Mouse (Mus musculus) neural tube, embryonic 15.5 days (tissue): Measurements from ENCODE around the gene AL732309.1. TPM values are rescaled to one million over a fixed set of nuclear protein-coding genes. Genes with fewer than 3 reads are reported as not detected.
A peak's percentile ranks its signal among the peaks of the same experiment; 100 is the strongest.

Experiments used
- ATAC-seq: fragments of 200-750 bp; cut with Nextera tagmentation; 2 replicates; pipeline ENCODE4 v1.8.0; 2017; ENCODE audit warnings: mild to moderate bottlenecking, moderate TSS enrichment, moderate library complexity; ENCODE audit not compliant: low FRiP score
- H3K27ac ChIP-seq: fragments of 300-500 bp; sonication (generic); replicated peaks from 2 replicates; pipeline ENCODE4 v1.5.1; 2015; ENCODE audit warnings: mild to moderate bottlenecking, inconsistent platforms
- H3K27me3 ChIP-seq: fragments of 300-500 bp; sonication (generic); replicated peaks from 2 replicates; pipeline ENCODE4 v1.6.1; 2015; ENCODE audit warnings: inconsistent platforms
- H3K36me3 ChIP-seq: fragments of 300-500 bp; sonication (generic); 2 replicates; pipeline ENCODE4 v1.6.1; 2015; ENCODE audit warnings: inconsistent platforms
- H3K4me1 ChIP-seq: fragments of 300-500 bp; sonication (generic); 2 replicates; pipeline ENCODE4 v1.6.1; 2015; ENCODE audit warnings: inconsistent platforms
- H3K4me2 ChIP-seq: fragments of 300-500 bp; sonication (generic); 2 replicates; pipeline ENCODE4 v1.6.1; 2015; ENCODE audit warnings: inconsistent platforms, mild to moderate bottlenecking, moderate library complexity
- H3K4me3 ChIP-seq: fragments of 300-500 bp; sonication (generic); replicated peaks from 2 replicates; pipeline ENCODE4 v1.5.1; 2015; ENCODE audit warnings: mild to moderate bottlenecking, inconsistent platforms
- H3K9ac ChIP-seq: fragments of 300-500 bp; sonication (generic); replicated peaks from 2 replicates; pipeline ENCODE4 v1.6.1; 2015; ENCODE audit warnings: mild to moderate bottlenecking, inconsistent platforms
- H3K9me3 ChIP-seq: fragments of 300-500 bp; sonication (generic); replicated peaks from 2 replicates; pipeline ENCODE4 v1.6.1; 2016; ENCODE audit warnings: inconsistent platforms
- WGBS: fragments of 180-500 bp; shearing (Covaris S2); methylation state at CpG from one replicate; pipeline ENCODE4 v1.1.7; 2015; ENCODE audit warnings: mixed read lengths; 5-methylcytosine and 5-hydroxymethylcytosine counted together
- polyA plus RNA-seq: library from polyadenylated mRNA; unstranded; fragments of >200 nt; fragmentation: Nextera tagmentation; extraction: Ambion mirVana; gene quantifications from 2 replicates; pipeline ENCODE4 v1.2.1, GENCODE M21; 2015

Gene AL732309.1
- polyA plus RNA-seq, 1 experiment from 2014 or later, result 4.6 TPM

DNA sequence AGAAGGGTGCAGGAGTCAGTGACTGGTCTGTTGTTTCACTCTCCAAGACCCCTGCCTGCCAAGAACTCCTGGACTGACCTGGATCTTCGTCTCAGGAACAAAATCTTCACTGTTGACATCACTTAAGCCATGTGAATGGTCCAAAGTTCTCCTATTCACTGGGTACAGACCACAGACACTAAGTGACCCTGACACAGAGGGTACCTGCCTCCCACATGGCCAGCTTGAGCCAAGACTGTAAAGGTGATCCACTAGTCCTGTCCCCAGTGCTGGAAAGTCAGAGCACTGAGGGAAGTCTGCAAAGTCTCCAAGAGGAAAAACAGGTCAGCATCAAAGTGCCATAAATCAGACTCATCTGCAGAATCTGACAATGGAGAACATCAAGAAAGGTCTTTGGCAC, 39.1 kb downstream of the AL732309.1 start:
- peaks cover 43% of the 10 kb centered on the region for H3K4me1 ChIP-seq
- H3K9ac ChIP-seq, result no peak overlapping the region
- H3K27me3 ChIP-seq, result no peaks in the 10 kb centered on the region
- peaks cover 63% of the 10 kb centered on the region for H3K36me3 ChIP-seq
- no peak overlapping the region for H3K27ac ChIP-seq
- no peak overlapping the region for H3K4me3 ChIP-seq
- H3K4me2 ChIP-seq, result no peak overlapping the region
- no peak for ATAC-seq
- 92% methylated on average over 1 of the region's 1 CpGs for WGBS
- no peaks in the 10 kb centered on the region for H3K9me3 ChIP-seq

GRCm38 (mm10) chr2:25203631-25204214, 42.9 kb downstream of the AL732309.1 start:
- no peak for ATAC-seq

GRCm38 (mm10) chr2:25200631-25201030, 46.0 kb downstream of the AL732309.1 start:
- Histone ChIP-seq H3K36me3 (peaks cover 67% of the 10 kb centered on the region), H3K27ac (no peak overlapping the region), H3K27me3 (peaks cover 23% of the 10 kb centered on the region), H3K4me2 (no peak overlapping the region), H3K4me1 (peaks cover 4% of the 10 kb centered on the region; the same call in 1 of the 2 replicates), H3K9ac (no peak overlapping the region), H3K9me3 (no peaks in the 10 kb centered on the region), H3K4me3 (no peak overlapping the region)
- ATAC-seq, result no peak
- 94% methylated on average over 2 of the region's 2 CpGs for WGBS

More at GRCm38 (mm10) chr2:25203631-25204214, 42.9 kb downstream of the AL732309.1 start:
- Histone ChIP-seq H3K4me1 (peaks cover 20% of the 10 kb centered on the region), H3K27me3 (no peaks in the 10 kb centered on the region), H3K4me2 (no peak overlapping the region), H3K9me3 (no peaks in the 10 kb centered on the region), H3K36me3 (peaks cover 94% of the 10 kb centered on the region), H3K4me3 (no peak overlapping the region), H3K9ac (no peak overlapping the region), H3K27ac (no peak overlapping the region)
- WGBS, result 65% methylated on average over 4 of the region's 4 CpGs

GRCm38 (mm10) chr2:25197946-25198345, 48.7 kb downstream of the AL732309.1 start:
- no peak overlapping the region for H3K4me3 ChIP-seq
- no peak overlapping the region for H3K27ac ChIP-seq
- peaks cover 11% of the 10 kb centered on the region for H3K4me1 ChIP-seq
- no peak overlapping the region for H3K4me2 ChIP-seq
- ATAC-seq, result no peak
- no peaks in the 10 kb centered on the region for H3K9me3 ChIP-seq
- peaks cover 40% of the 10 kb centered on the region for H3K36me3 ChIP-seq
- peaks cover 38% of the 10 kb centered on the region for H3K27me3 ChIP-seq
- H3K9ac ChIP-seq, result no peak overlapping the region

DNA sequence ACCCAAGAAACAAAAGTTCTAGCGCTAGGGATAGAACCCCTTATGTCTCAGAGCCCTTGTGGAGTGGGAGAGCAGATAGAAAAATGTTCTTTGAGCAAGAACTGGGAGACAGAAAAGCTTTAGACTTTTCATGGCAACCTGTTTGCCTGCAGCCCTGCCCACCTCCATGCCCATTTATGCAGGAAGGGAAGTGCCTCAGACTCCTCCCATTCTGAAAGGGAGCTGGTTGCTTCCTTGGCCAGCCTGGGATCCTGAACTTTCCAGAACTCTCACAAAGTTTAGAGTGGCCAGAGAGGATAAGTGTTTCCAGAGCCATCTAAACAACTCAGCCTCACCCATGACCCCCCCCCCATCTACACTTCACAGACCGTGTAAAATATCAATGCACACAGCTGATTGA, 49.5 kb downstream of the AL732309.1 start:
- H3K4me1 ChIP-seq, result peaks cover 13% of the 10 kb centered on the region
- H3K9ac ChIP-seq, result no peak overlapping the region
- peaks cover 32% of the 10 kb centered on the region for H3K36me3 ChIP-seq
- no peak overlapping the region for H3K4me2 ChIP-seq
- no peak overlapping the region for H3K4me3 ChIP-seq
- no peak for ATAC-seq
- H3K27me3 ChIP-seq, result peaks cover 38% of the 10 kb centered on the region
- H3K27ac ChIP-seq, result no peak overlapping the region
- WGBS, result 25% methylated on average over 2 of the region's 2 CpGs
- H3K9me3 ChIP-seq, result no peaks in the 10 kb centered on the region

GRCm38 (mm10) chr2:25196172-25196954, 50.3 kb downstream of the AL732309.1 start, which contains the start of gene Tor4a:
Gene Tor4a, minus strand, starts transcription at chr2:25196886.
- Histone ChIP-seq H3K27ac (no peak within 1 kb of the TSS), H3K4me3 (0 out of 2 replicates have a peak within 1 kb of the TSS, but pooled peaks have one; percentile 7)
- 10% methylated on average over 8 of the region's 8 CpGs for WGBS

GRCm38 (mm10) chr2:25195211-25196156, 51.2 kb downstream of the AL732309.1 start:
- no peak for ATAC-seq
- 24% methylated on average over 55 of the region's 55 CpGs for WGBS
- peaks cover 15% of the 10 kb centered on the region for H3K36me3 ChIP-seq
- H3K9me3 ChIP-seq, result no peaks in the 10 kb centered on the region
- H3K9ac ChIP-seq, result no peak overlapping the region
- H3K27me3 ChIP-seq, result peaks cover 38% of the 10 kb centered on the region
- 0 out of 2 replicates have a peak overlapping the region, but pooled peaks have one; percentile 7 for H3K4me3 ChIP-seq
- no peak overlapping the region for H3K27ac ChIP-seq
- H3K4me2 ChIP-seq, result peak overlapping the region; percentile 35
- peaks cover 13% of the 10 kb centered on the region for H3K4me1 ChIP-seq

More at GRCm38 (mm10) chr2:25196172-25196954, 50.3 kb downstream of the AL732309.1 start, which contains the start of gene Tor4a:
- peaks cover 38% of the 10 kb centered on the region for H3K27me3 ChIP-seq
- no peak within 1 kb of the TSS for H3K9ac ChIP-seq
- H3K4me1 ChIP-seq, result peaks cover 13% of the 10 kb centered on the region
- no peaks in the 10 kb centered on the region for H3K9me3 ChIP-seq
- ATAC-seq, result no peak
- H3K4me2 ChIP-seq, result peak within 1 kb of the TSS; percentile 35
- peaks cover 24% of the 10 kb centered on the region for H3K36me3 ChIP-seq

Other genes starting within 250 kb of the AL732309.1 start
- 149 and 173 TPM in 2 replicates for gene Nsmf, start 192.5 kb downstream of the AL732309.1 start, polyA plus RNA-seq
- 0.43 TPM in 1 of 2 replicates, not detected in the other for gene Entpd8, start 166.6 kb downstream of the AL732309.1 start, polyA plus RNA-seq
- gene Noxa1, start 151.7 kb downstream of the AL732309.1 start, polyA plus RNA-seq, result 0.52 TPM in 1 of 2 replicates, not detected in the other
- 15.0 and 16.8 TPM in 2 replicates for gene Nrarp, start 66.1 kb downstream of the AL732309.1 start, polyA plus RNA-seq
- 1.6 and 5.9 TPM in 2 replicates for gene Tor4a, start 50.0 kb downstream of the AL732309.1 start, polyA plus RNA-seq
- 101 and 105 TPM in 2 replicates for gene Nelfb, start 35.4 kb downstream of the AL732309.1 start, polyA plus RNA-seq
- not detected in 2 replicates for gene Stpg3, start 32.2 kb downstream of the AL732309.1 start, polyA plus RNA-seq
- not detected in 2 replicates for gene Fam166a, start 28.1 kb downstream of the AL732309.1 start, polyA plus RNA-seq
- 462 and 502 TPM in 2 replicates for gene Tubb4b, start 22.2 kb downstream of the AL732309.1 start, polyA plus RNA-seq
- gene Slc34a3, start 12.5 kb downstream of the AL732309.1 start, polyA plus RNA-seq, result not detected in 2 replicates
- gene Rnf224, start 10.1 kb downstream of the AL732309.1 start, polyA plus RNA-seq, result not detected in 2 replicates
- 158 and 190 TPM in 2 replicates for gene Rnf208, start 4.6 kb downstream of the AL732309.1 start, polyA plus RNA-seq
- gene Cysrt1, start 4.4 kb downstream of the AL732309.1 start, polyA plus RNA-seq, result 0.36 and 0.47 TPM in 2 replicates
- gene Tmem203, start 8.6 kb upstream of the AL732309.1 start, polyA plus RNA-seq, result 17.5 and 17.7 TPM in 2 replicates
- 14.8 and 16.3 TPM in 2 replicates for gene Tprn, start 15.8 kb upstream of the AL732309.1 start, polyA plus RNA-seq
- 177 and 183 TPM in 2 replicates for gene Ssna1, start 25.6 kb upstream of the AL732309.1 start, polyA plus RNA-seq
- gene Anapc2, start 25.6 kb upstream of the AL732309.1 start, polyA plus RNA-seq, result 125 and 129 TPM in 2 replicates
- gene Tmem210, start 41.3 kb upstream of the AL732309.1 start, polyA plus RNA-seq, result not detected in 2 replicates
- gene Lrrc26, start 43.1 kb upstream of the AL732309.1 start, polyA plus RNA-seq, result 0.22 and 0.26 TPM in 2 replicates
- 58.0 and 68.4 TPM in 2 replicates for gene Grin1, start 72.3 kb upstream of the AL732309.1 start, polyA plus RNA-seq
- 43.5 and 46.6 TPM in 2 replicates for gene Man1b1, start 85.5 kb upstream of the AL732309.1 start, polyA plus RNA-seq
- gene Dpp7, start 109.5 kb upstream of the AL732309.1 start, polyA plus RNA-seq, result 24.2 and 27.3 TPM in 2 replicates
- 8.5 and 14.0 TPM in 2 replicates for gene Uap1l1, start 118.8 kb upstream of the AL732309.1 start, polyA plus RNA-seq
- gene Sapcd2, start 125.5 kb upstream of the AL732309.1 start, polyA plus RNA-seq, result 10.6 and 16.3 TPM in 2 replicates
- 9.6 TPM in 2 replicates for gene Entpd2, start 149.0 kb upstream of the AL732309.1 start, polyA plus RNA-seq
- gene Npdc1, start 152.5 kb upstream of the AL732309.1 start, polyA plus RNA-seq, result 398 and 483 TPM in 2 replicates
- gene Fut7, start 176.4 kb upstream of the AL732309.1 start, polyA plus RNA-seq, result 0.13 and 0.38 TPM in 2 replicates
- 11.2 and 13.4 TPM in 2 replicates for gene Abca2, start 181.8 kb upstream of the AL732309.1 start, polyA plus RNA-seq
- gene Clic3, start 210.0 kb upstream of the AL732309.1 start, polyA plus RNA-seq, result 1.8 and 2.0 TPM in 2 replicates
- 100 and 120 TPM in 2 replicates for gene Paxx, start 214.2 kb upstream of the AL732309.1 start, polyA plus RNA-seq
- gene Ptgds, start 223.2 kb upstream of the AL732309.1 start, polyA plus RNA-seq, result 40.1 and 116 TPM in 2 replicates
- not detected in 2 replicates for gene Lcn12, start 247.0 kb upstream of the AL732309.1 start, polyA plus RNA-seq